Mouse (Mus musculus) left cerebral cortex, adult 6 months (tissue): Measurements from ENCODE around the gene Olfr1153. TPM values are rescaled to one million over a fixed set of nuclear protein-coding genes. Genes with fewer than 3 reads are reported as not detected.

Source experiments
- long read RNA-seq, 2 experiments: library from polyadenylated mRNA; unstranded; transcript quantifications; one replicate each; pipeline ENCODE4 v2.0.0; 2019 to 2020
- polyA plus RNA-seq: library from polyadenylated mRNA; unstranded; fragments of <200 nt; fragmentation: Nextera tagmentation; gene quantifications from 2 replicates; pipeline ENCODE4 v1.2.3, GENCODE M21; 2021

Gene Olfr1153
- polyA plus RNA-seq = not detected in 2 replicates
- long read RNA-seq, experiment 1 = 0 reads
- long read RNA-seq, experiment 2 = 0 reads

DNA sequence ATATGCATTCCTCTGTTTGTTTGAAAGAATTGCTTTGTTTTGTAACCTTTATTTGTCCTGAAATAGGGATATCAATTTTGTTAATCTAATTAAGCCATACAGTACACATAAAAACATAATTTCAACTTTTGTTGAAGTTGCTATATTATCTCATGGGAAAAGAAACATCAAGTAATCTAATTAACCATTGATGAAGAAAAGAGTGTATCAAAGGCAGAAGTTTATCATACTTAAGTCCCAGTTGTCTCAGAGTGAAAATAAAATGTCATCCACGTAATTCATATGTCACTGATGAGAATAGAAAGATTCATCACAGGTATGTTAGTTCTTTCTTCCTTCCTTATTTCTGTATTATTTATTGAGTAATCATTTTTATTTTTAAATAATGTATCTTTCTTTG lies at the start of gene Olfr1153:
Gene Olfr1153 (plus strand): TSS at position 301 of the 400 bp plus-strand sequence.

GRCm38 (mm10) chr2:87855562-87855961 lies 39.2 kb upstream of the Olfr1153 start, which contains the start of gene Olfr1151:
TSS of gene Olfr1151 (plus strand) at chr2:87855862.

DNA sequence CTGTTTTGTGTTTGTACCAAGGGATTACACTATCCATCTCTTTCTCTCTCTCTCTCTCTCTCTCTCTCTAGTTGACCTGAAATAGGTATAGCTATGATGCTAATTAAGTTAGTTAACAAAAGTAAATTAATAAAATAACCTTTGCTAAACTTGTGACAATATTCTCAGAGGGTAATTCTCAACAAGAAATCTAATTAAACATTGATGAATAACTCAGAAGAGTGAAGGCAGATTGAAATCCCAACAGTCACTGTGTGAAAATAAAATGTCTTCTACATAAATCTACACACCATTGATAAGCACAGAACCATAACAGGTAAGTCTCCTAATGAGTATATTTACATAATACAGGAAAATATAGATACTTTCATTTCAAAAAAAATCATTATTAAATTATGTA lies 28.6 kb upstream of the Olfr1153 start, which contains the start of gene Olfr1152:
Gene Olfr1152 (plus strand): TSS at position 301 of the 400 bp plus-strand sequence.

GRCm38 (mm10) chr2:87905066-87905465 lies 10.3 kb downstream of the Olfr1153 start, which contains the start of gene Olfr1154:
TSS of gene Olfr1154 (minus strand) at chr2:87905166.

DNA sequence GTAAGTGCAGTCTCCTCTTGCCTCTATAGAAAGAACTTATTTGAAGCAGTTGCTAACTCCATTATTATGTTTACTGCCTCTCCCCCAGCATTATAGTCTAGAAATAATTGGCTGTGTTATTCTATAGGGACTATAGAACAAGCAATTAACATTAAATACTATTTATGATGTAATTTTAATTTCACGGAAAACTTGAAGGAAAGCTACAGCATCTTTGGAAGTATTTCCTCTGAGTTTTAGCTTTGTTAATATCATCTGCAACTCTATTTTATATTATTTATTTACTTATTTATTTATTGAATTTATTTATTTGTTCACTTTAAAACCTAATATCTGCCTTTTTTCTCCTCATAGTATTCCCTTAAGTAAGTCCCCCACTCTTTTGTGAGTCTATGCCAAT lies 50.3 kb downstream of the Olfr1153 start, which contains the start of gene Olfr1155:
Gene Olfr1155 (minus strand): TSS at position 101 of the 400 bp plus-strand sequence.

Other genes with a start within 250 kb of the Olfr1153 start
- not detected in 2 replicates for gene Olfr1133, start 247.6 kb upstream of the Olfr1153 start, polyA plus RNA-seq
- gene Olfr1134, start 236.5 kb upstream of the Olfr1153 start, polyA plus RNA-seq = not detected in 2 replicates
- not detected in 2 replicates for gene Olfr1135, start 221.3 kb upstream of the Olfr1153 start, polyA plus RNA-seq
- gene Olfr1136, start 201.0 kb upstream of the Olfr1153 start, polyA plus RNA-seq = not detected in 2 replicates
- gene Olfr1137, start 181.8 kb upstream of the Olfr1153 start, polyA plus RNA-seq = not detected in 2 replicates
- gene Olfr1138, start 155.0 kb upstream of the Olfr1153 start, polyA plus RNA-seq = not detected in 2 replicates
- not detected in 2 replicates for gene Olfr1140, start 151.2 kb upstream of the Olfr1153 start, polyA plus RNA-seq
- not detected in 2 replicates for gene Olfr1141, start 141.0 kb upstream of the Olfr1153 start, polyA plus RNA-seq
- not detected in 2 replicates for gene Olfr152, start 115.5 kb upstream of the Olfr1153 start, polyA plus RNA-seq
- not detected in 2 replicates for gene Olfr1143, start 94.4 kb upstream of the Olfr1153 start, polyA plus RNA-seq
- not detected in 2 replicates for gene Olfr1145, start 85.1 kb upstream of the Olfr1153 start, polyA plus RNA-seq
- gene Olfr1148, start 64.4 kb upstream of the Olfr1153 start, polyA plus RNA-seq = not detected in 2 replicates
- gene Olfr1150-ps1, start 51.0 kb upstream of the Olfr1153 start, polyA plus RNA-seq = not detected in 2 replicates
- gene Olfr1151, start 39.1 kb upstream of the Olfr1153 start, polyA plus RNA-seq = not detected in 2 replicates
- not detected in 2 replicates for gene Olfr1152, start 28.5 kb upstream of the Olfr1153 start, polyA plus RNA-seq
- gene Olfr1154, start 10.2 kb downstream of the Olfr1153 start, polyA plus RNA-seq = not detected in 2 replicates
- gene Olfr1155, start 50.2 kb downstream of the Olfr1153 start, polyA plus RNA-seq = not detected in 2 replicates
- not detected in 2 replicates for gene Olfr1156, start 58.1 kb downstream of the Olfr1153 start, polyA plus RNA-seq
- not detected in 2 replicates for gene Olfr1157, start 73.3 kb downstream of the Olfr1153 start, polyA plus RNA-seq
- not detected in 2 replicates for gene Olfr74, start 79.7 kb downstream of the Olfr1153 start, polyA plus RNA-seq
- not detected in 2 replicates for gene Olfr1158, start 95.2 kb downstream of the Olfr1153 start, polyA plus RNA-seq
- not detected in 2 replicates for gene Olfr1160, start 113.3 kb downstream of the Olfr1153 start, polyA plus RNA-seq
- not detected in 2 replicates for gene Olfr1161, start 127.8 kb downstream of the Olfr1153 start, polyA plus RNA-seq
- not detected in 2 replicates for gene Olfr73, start 142.7 kb downstream of the Olfr1153 start, polyA plus RNA-seq
- not detected in 2 replicates for gene Olfr1162, start 156.2 kb downstream of the Olfr1153 start, polyA plus RNA-seq
- gene Olfr1163, start 176.9 kb downstream of the Olfr1153 start, polyA plus RNA-seq = not detected in 2 replicates
- gene Olfr1164, start 199.0 kb downstream of the Olfr1153 start, polyA plus RNA-seq = not detected in 2 replicates
- not detected in 2 replicates for gene Olfr1166, start 233.3 kb downstream of the Olfr1153 start, polyA plus RNA-seq